Mouse (Mus musculus): ENCODE data around the gene Cdh6. TPM values are rescaled to one million over a fixed set of nuclear protein-coding genes. Genes with fewer than 3 reads are reported as not detected.
A peak's percentile ranks its signal among the peaks of the same experiment; 100 is the strongest.

Gene Cdh6
- polyA plus RNA-seq, 1 experiment from 2014 or later = 2.7 TPM

DNA sequence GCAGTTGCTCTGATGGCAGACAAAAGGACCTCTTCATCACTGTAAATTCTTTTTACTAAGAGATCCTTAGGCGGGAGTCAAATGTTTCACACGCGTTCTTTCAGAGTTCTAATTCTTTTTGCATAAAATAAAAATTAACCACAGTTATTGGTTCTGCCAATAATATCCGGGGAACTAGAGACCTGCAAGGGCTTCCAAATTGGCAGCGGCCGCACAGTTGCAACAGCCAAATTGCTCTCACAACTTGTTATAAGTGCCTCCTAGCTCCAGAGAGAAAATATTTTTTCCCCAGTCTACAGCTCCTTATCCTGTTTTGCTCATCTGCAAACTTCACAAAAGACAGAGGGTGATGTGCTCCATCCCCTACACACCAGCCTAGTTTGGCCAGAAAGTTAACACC, 36.3 kb downstream of the Cdh6 start:
- H3K4me1 ChIP-seq (replicated peaks; ENCODE audit: control insufficient read depth, insufficient read depth, low read length) = no peaks in the 10 kb centered on the region
- 89% methylated on average over 6 of the region's 6 CpGs for WGBS
- H3K4me3 ChIP-seq (ENCODE audit: low read depth, low read length) = no peak overlapping the region
- no peak overlapping the region for H3K9ac ChIP-seq (ENCODE audit: low read depth, low read length)
- ATAC-seq = no peak
- no peak for TF ChIP-seq CTCF (IDR thresholded peaks at IDR 0.05; ENCODE audit: low read depth)
- H3K4me2 ChIP-seq (replicated peaks; ENCODE audit: low read depth) = no peak overlapping the region
- no peak overlapping the region for H3K27ac ChIP-seq (ENCODE audit: low read depth, low read length)
- no peaks in the 10 kb centered on the region for H3K9me3 ChIP-seq (ENCODE audit: control insufficient read depth)
- H3K27me3 ChIP-seq (replicated peaks; ENCODE audit: control insufficient read depth, insufficient read depth, low read length) = no peaks in the 10 kb centered on the region
- no peaks in the 10 kb centered on the region for H3K36me3 ChIP-seq (ENCODE audit: control insufficient read depth, insufficient read depth)

DNA sequence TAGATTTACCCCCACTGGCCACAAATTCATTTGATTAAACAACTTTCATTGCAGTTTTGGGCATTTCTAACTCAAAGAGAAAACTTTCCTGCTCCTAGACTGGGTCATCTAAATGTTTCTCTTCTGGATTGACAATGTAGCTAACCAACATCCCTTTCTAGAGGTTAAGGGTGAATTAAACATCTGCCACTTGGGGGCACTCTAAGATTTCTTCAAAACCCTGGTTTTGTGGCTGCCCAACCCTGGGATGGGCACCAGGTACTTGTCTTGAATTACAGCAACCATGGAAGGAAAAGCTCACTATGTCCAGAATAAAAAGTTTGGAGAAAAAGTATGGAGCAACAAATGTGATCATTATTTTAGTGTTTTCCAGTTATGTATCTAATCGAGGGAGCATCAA, 39.4 kb downstream of the Cdh6 start:
- TF ChIP-seq CTCF (IDR thresholded peaks at IDR 0.05; ENCODE audit: low read depth) = peak; percentile 54
- H3K9ac ChIP-seq (ENCODE audit: low read depth, low read length) = no peak overlapping the region
- H3K4me3 ChIP-seq (ENCODE audit: low read depth, low read length) = no peak overlapping the region
- H3K27ac ChIP-seq (ENCODE audit: low read depth, low read length) = no peak overlapping the region
- no peak for ATAC-seq
- H3K27me3 ChIP-seq (replicated peaks; ENCODE audit: control insufficient read depth, insufficient read depth, low read length) = no peaks in the 10 kb centered on the region
- no peak overlapping the region for H3K4me2 ChIP-seq (replicated peaks; ENCODE audit: low read depth)
- no peaks in the 10 kb centered on the region for H3K4me1 ChIP-seq (replicated peaks; ENCODE audit: control insufficient read depth, insufficient read depth, low read length)
- H3K36me3 ChIP-seq (ENCODE audit: control insufficient read depth, insufficient read depth) = no peaks in the 10 kb centered on the region
- 81% methylated on average over 1 of the region's 1 CpGs for WGBS
- no peaks in the 10 kb centered on the region for H3K9me3 ChIP-seq (ENCODE audit: control insufficient read depth)

DNA sequence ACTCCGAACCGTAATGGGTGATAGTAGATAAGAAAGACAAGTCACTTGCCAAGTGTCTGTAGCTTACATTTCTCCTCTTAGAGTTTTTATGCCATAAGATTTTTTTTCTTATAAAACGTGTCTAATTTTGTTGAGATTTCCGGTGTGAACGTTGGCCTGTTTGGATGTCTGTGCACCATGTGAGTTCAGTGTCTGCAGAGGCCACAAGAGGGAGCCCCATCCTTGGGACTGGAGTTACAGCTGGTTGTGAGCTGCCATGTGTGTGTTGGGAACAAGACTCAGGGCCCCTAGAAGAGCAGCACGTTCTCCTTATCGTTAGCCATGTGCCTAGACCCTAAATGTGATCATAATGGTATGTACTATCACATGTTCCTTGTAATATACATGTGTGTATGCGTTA, 40.1 kb downstream of the Cdh6 start:
- H3K9me3 ChIP-seq (ENCODE audit: control insufficient read depth) = no peaks in the 10 kb centered on the region
- no peak for ATAC-seq
- TF ChIP-seq CTCF (IDR thresholded peaks at IDR 0.05; ENCODE audit: low read depth) = peak; percentile 52
- H3K4me2 ChIP-seq (replicated peaks; ENCODE audit: low read depth) = no peak overlapping the region
- WGBS = 91% methylated on average over 8 of the region's 8 CpGs
- H3K27me3 ChIP-seq (replicated peaks; ENCODE audit: control insufficient read depth, insufficient read depth, low read length) = no peaks in the 10 kb centered on the region
- no peak overlapping the region for H3K27ac ChIP-seq (ENCODE audit: low read depth, low read length)
- no peak overlapping the region for H3K4me3 ChIP-seq (ENCODE audit: low read depth, low read length)
- H3K36me3 ChIP-seq (ENCODE audit: control insufficient read depth, insufficient read depth) = no peaks in the 10 kb centered on the region
- no peak overlapping the region for H3K9ac ChIP-seq (ENCODE audit: low read depth, low read length)
- H3K4me1 ChIP-seq (replicated peaks; ENCODE audit: control insufficient read depth, insufficient read depth, low read length) = no peaks in the 10 kb centered on the region

DNA sequence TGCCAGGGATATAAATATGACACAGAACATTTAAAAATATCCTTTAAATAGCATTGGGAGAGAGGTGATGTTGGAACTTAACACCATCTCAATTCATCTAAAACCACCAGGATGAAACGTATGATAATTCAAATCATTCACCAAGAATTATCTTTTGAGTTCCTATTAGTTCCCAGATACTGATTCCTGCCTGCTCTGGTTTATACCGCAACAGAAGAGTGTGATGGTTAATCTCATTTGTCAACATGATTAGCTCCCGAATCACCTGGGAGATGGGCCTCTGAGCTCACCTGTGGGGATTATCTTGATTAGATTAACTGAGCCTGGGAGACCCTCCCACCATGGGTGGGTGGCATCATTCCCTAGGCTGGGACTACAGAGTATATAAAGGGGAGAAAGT, 41.0 kb downstream of the Cdh6 start:
- Histone ChIP-seq H3K4me3 (ENCODE audit: low read depth, low read length) (no peak overlapping the region), H3K36me3 (ENCODE audit: control insufficient read depth, insufficient read depth) (no peaks in the 10 kb centered on the region), H3K27ac (ENCODE audit: low read depth, low read length) (no peak overlapping the region), H3K9ac (ENCODE audit: low read depth, low read length) (no peak overlapping the region), H3K9me3 (ENCODE audit: control insufficient read depth) (no peaks in the 10 kb centered on the region), H3K27me3 (replicated peaks; ENCODE audit: control insufficient read depth, insufficient read depth, low read length) (no peaks in the 10 kb centered on the region), H3K4me2 (replicated peaks; ENCODE audit: low read depth) (no peak overlapping the region), H3K4me1 (replicated peaks; ENCODE audit: control insufficient read depth, insufficient read depth, low read length) (no peaks in the 10 kb centered on the region)
- WGBS = 71% methylated on average over 3 of the region's 3 CpGs
- no peak for TF ChIP-seq CTCF (IDR thresholded peaks at IDR 0.05; ENCODE audit: low read depth)
- ATAC-seq = no peak

DNA sequence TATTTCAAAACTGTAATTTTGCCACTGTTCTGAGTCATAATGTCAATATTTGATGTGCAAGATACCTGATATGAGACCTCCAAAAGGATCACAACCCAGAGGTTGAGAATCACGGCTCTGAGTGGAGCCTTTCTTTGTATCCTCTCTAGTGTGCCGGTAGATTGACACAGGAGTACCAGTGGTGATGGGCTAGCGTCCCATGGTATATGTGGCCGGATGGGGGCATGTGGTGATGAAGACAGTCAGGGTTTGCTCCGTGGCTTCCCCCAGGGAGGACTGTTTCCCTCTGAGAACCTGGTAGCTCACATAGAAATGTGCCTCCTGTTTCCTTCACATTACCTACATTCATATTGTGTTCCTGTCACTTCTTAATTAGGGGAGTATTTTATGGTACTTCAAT, 43.2 kb downstream of the Cdh6 start:
- Histone ChIP-seq H3K36me3 (ENCODE audit: control insufficient read depth, insufficient read depth) (no peaks in the 10 kb centered on the region), H3K4me2 (replicated peaks; ENCODE audit: low read depth) (no peak overlapping the region), H3K4me3 (ENCODE audit: low read depth, low read length) (no peak overlapping the region), H3K9ac (ENCODE audit: low read depth, low read length) (no peak overlapping the region), H3K9me3 (ENCODE audit: control insufficient read depth) (no peaks in the 10 kb centered on the region), H3K27ac (ENCODE audit: low read depth, low read length) (no peak overlapping the region), H3K4me1 (replicated peaks; ENCODE audit: control insufficient read depth, insufficient read depth, low read length) (no peaks in the 10 kb centered on the region), H3K27me3 (replicated peaks; ENCODE audit: control insufficient read depth, insufficient read depth, low read length) (no peaks in the 10 kb centered on the region)
- 71% methylated on average over 5 of the region's 5 CpGs for WGBS
- no peak for ATAC-seq
- TF ChIP-seq CTCF (IDR thresholded peaks at IDR 0.05; ENCODE audit: low read depth) = no peak

DNA sequence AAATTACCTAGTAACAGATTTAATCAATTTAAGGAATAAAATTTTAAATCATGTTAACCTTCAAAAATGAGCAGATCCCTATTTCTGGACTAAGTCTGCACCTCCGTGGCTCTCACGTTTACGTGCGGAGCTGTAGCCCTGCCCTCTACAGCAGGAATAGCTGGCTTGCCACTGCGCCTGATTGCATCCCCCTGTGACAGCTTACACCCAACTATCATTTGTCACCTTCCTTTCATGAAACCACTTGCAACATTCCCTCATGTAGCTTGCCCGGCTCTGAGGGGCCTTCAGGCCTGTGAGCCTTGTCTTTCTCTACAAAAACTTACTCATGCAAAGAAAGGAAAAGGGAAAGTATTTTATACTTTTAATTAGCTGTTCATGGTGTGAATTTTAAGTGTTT, 73.1 kb downstream of the Cdh6 start:
- H3K4me2 ChIP-seq (replicated peaks; ENCODE audit: low read depth) = no peak overlapping the region
- H3K27ac ChIP-seq (ENCODE audit: low read depth, low read length) = no peak overlapping the region
- H3K9ac ChIP-seq (ENCODE audit: low read depth, low read length) = no peak overlapping the region
- H3K36me3 ChIP-seq (ENCODE audit: control insufficient read depth, insufficient read depth) = no peaks in the 10 kb centered on the region
- no peak for TF ChIP-seq CTCF (IDR thresholded peaks at IDR 0.05; ENCODE audit: low read depth)
- no peaks in the 10 kb centered on the region for H3K4me1 ChIP-seq (replicated peaks; ENCODE audit: control insufficient read depth, insufficient read depth, low read length)
- no peak overlapping the region for H3K4me3 ChIP-seq (ENCODE audit: low read depth, low read length)
- no peak for ATAC-seq
- H3K9me3 ChIP-seq (ENCODE audit: control insufficient read depth) = no peaks in the 10 kb centered on the region
- WGBS = 76% methylated on average over 6 of the region's 6 CpGs
- no peaks in the 10 kb centered on the region for H3K27me3 ChIP-seq (replicated peaks; ENCODE audit: control insufficient read depth, insufficient read depth, low read length)

DNA sequence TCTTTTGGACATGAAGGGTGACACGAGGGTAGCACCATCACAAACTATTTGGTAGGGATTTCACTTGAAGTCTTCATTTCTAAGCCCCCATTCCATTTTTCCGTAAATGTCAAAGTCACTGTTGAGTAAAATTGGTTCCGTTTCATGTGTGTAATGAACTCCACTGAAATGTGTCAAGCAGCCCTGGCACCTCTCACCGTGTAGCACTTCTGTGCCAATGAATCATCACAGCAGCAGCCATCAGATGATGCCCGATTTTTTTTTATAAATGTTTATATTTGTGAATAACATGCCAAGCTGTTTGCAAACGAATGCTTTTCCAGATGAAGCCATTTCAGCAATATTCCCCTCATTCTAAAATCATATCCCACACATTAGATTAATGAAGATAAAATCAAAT, 75.6 kb downstream of the Cdh6 start:
- no peak overlapping the region for H3K9ac ChIP-seq (ENCODE audit: low read depth, low read length)
- H3K9me3 ChIP-seq (ENCODE audit: control insufficient read depth) = no peaks in the 10 kb centered on the region
- no peaks in the 10 kb centered on the region for H3K36me3 ChIP-seq (ENCODE audit: control insufficient read depth, insufficient read depth)
- no peaks in the 10 kb centered on the region for H3K4me1 ChIP-seq (replicated peaks; ENCODE audit: control insufficient read depth, insufficient read depth, low read length)
- ATAC-seq = no peak
- no peak overlapping the region for H3K4me2 ChIP-seq (replicated peaks; ENCODE audit: low read depth)
- no peak overlapping the region for H3K4me3 ChIP-seq (ENCODE audit: low read depth, low read length)
- no peaks in the 10 kb centered on the region for H3K27me3 ChIP-seq (replicated peaks; ENCODE audit: control insufficient read depth, insufficient read depth, low read length)
- H3K27ac ChIP-seq (ENCODE audit: low read depth, low read length) = no peak overlapping the region
- TF ChIP-seq CTCF (IDR thresholded peaks at IDR 0.05; ENCODE audit: low read depth) = no peak
- WGBS = 80% methylated on average over 6 of the region's 6 CpGs
